ENCODE assay signal across 15 mouse cellular contexts in the genomic region with DNA sequence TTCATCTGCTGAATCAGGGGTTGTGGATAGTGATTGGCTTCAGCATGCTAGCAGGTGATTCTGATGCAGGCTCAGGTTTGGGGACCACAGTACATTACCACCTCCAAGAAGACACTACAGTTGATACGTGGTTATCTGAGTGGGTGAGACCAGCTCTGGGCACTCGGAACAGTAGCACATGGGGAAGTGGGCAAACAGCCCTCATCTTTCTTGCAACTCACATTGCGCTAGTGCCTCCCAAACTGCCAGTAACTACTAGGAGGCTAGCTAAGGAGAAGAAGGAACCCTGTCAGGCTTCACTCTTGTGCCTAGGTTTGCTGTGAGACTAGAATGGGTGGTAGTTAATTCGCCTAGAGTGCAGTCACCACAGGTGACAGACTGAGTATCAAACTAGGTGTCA.
"Had no signal": no experiment of that assay in that cellular context is flagged by ENCODE, and none has a peak within 500 bp of the region (broad histone marks: within the 10 kb centered on the region; RNA-seq: fewer than 3 reads in every experiment).

No protein-coding gene starts in this region.

- H3K4me3 ChIP-seq: limb, embryonic 13.5 days; liver, embryonic 15.5 days; neural tube, embryonic 13.5 days had no signal

- H3K4me2 ChIP-seq: limb, embryonic 13.5 days; liver, embryonic 11.5 days; liver, embryonic 15.5 days; neural tube, embryonic 13.5 days had no signal

- H3K36me3 ChIP-seq: liver, embryonic 15.5 days; neural tube, embryonic 13.5 days had no signal

- ATAC-seq: intestine, embryonic 16.5 days; lung, postnatal 0 days had no signal

- H3K27ac ChIP-seq: limb, embryonic 13.5 days; liver, embryonic 15.5 days; neural tube, embryonic 13.5 days had no signal

- H3K9me3 ChIP-seq: limb, embryonic 13.5 days; liver, embryonic 15.5 days; neural tube, embryonic 13.5 days had no signal

- H3K27me3 ChIP-seq: limb, embryonic 13.5 days; liver, embryonic 15.5 days; neural tube, embryonic 13.5 days had no signal

- H3K9ac ChIP-seq: limb, embryonic 13.5 days; liver, embryonic 15.5 days; neural tube, embryonic 13.5 days had no signal

- DNase-seq: kidney, adult 2 months; kidney, postnatal 25 days; layer of hippocampus, adult 9-11 months; lung, adult 2 months; lung, postnatal 36 days; midbrain, embryonic 14.5 days; right cerebral cortex, postnatal 14 days; thymus, adult 18-20 months; thymus, postnatal 14 days had no signal
